Mouse (Mus musculus) MEL (cell line): ENCODE measurements around the gene Arhgef25. TPM values are rescaled to one million over a fixed set of nuclear protein-coding genes. Genes with fewer than 3 reads are reported as not detected.

Source experiments
- DNase-seq: peaks from one replicate; pipeline ENCODE4 v3.0.0; 2011; ENCODE audit warnings: low read depth, low spot score
- H3K27ac ChIP-seq: 2 replicates; pipeline ENCODE4 v1.5.1; 2012; ENCODE audit warnings: low read depth, mild to moderate bottlenecking, control low read depth, low read length, moderate library complexity; ENCODE audit not compliant: control insufficient read depth
- H3K27me3 ChIP-seq, 2 experiments: fragments of 150-350 bp in 1 of 2; sonication (generic) in 1 of 2; 2 replicates each; pipeline ENCODE4 v1.6.1; 2012; ENCODE audit warnings: low read length in 2 of 2, mild to moderate bottlenecking in 2 of 2, improper control_type of control experiment in 1 of 2, moderate library complexity in 1 of 2; ENCODE audit not compliant: insufficient read depth in 2 of 2, control insufficient read depth in 1 of 2
- H3K36me3 ChIP-seq, 2 experiments: 2 replicates each; pipeline ENCODE4 v1.6.1; 2012 to 2014; ENCODE audit warnings: low read length in 2 of 2, improper control_type of control experiment in 1 of 2, inconsistent platforms in 1 of 2, mild to moderate bottlenecking in 1 of 2; ENCODE audit not compliant: insufficient read depth in 2 of 2, control insufficient read depth in 1 of 2
- H3K4me1 ChIP-seq, 2 experiments: fragments of 150-350 bp in 1 of 2; sonication (generic) in 1 of 2; 2 replicates each; pipeline ENCODE4 v1.6.1; 2012; ENCODE audit warnings: low read length in 2 of 2, improper control_type of control experiment in 1 of 2, mild to moderate bottlenecking in 1 of 2; ENCODE audit not compliant: insufficient read depth in 2 of 2, control insufficient read depth in 1 of 2
- H3K4me3 ChIP-seq, 2 experiments: fragments of 150-350 bp in 1 of 2; sonication (generic) in 1 of 2; 2 replicates each; pipeline ENCODE4 v1.5.1; 2012; ENCODE audit warnings: low read depth in 2 of 2, low read length in 2 of 2, mild to moderate bottlenecking in 2 of 2, moderate library complexity in 2 of 2, control low read depth in 1 of 2, improper control_type of control experiment in 1 of 2; ENCODE audit not compliant: control insufficient read depth in 1 of 2, insufficient read depth in 1 of 2
- H3K79me2 ChIP-seq: 2 replicates; pipeline ENCODE4 v1.6.1; 2012; ENCODE audit warnings: mild to moderate bottlenecking, low read length, moderate library complexity; ENCODE audit not compliant: control insufficient read depth, poor library complexity, insufficient read depth
- H3K9ac ChIP-seq: 2 replicates; pipeline ENCODE4 v1.6.1; 2012; ENCODE audit warnings: low read depth, mild to moderate bottlenecking, control low read depth, low read length, moderate library complexity; ENCODE audit not compliant: control insufficient read depth, poor library complexity, severe bottlenecking
- H3K9me3 ChIP-seq: fragments of 150-350 bp; sonication (generic); replicated peaks from 2 replicates; pipeline ENCODE4 v1.6.1; 2012; ENCODE audit warnings: mild to moderate bottlenecking, low read length, improper control_type of control experiment, moderate library complexity; ENCODE audit not compliant: insufficient read depth
- BHLHE40 ChIP-seq: IDR thresholded peaks from 2 replicates; pipeline ENCODE4 v1.6.1; 2012; ENCODE audit warnings: low read depth, mild to moderate bottlenecking, inconsistent platforms, low read length, improper control_type of control experiment, borderline replicate concordance
- CHD1 ChIP-seq: IDR thresholded peaks from 2 replicates; pipeline ENCODE4 v1.6.1; 2012; ENCODE audit warnings: low read depth, mild to moderate bottlenecking, inconsistent platforms, low read length, improper control_type of control experiment
- CTCF ChIP-seq, 3 experiments: IDR thresholded peaks in 2 of 3; conservative IDR thresholded peaks in 1 of 3; 2 replicates each; pipeline ENCODE4 v1.5.1; 2011 to 2012; ENCODE audit warnings: low read length in 3 of 3, low read depth in 2 of 3, mild to moderate bottlenecking in 2 of 3, improper control_type of control experiment in 1 of 3, inconsistent platforms in 1 of 3, mixed read lengths in 1 of 3, moderate library complexity in 1 of 3; ENCODE audit not compliant: control insufficient read depth in 1 of 3, insufficient read depth in 1 of 3, poor library complexity in 1 of 3, severe bottlenecking in 1 of 3
- E2F4 ChIP-seq: IDR thresholded peaks from 2 replicates; pipeline ENCODE4 v1.6.1; 2011; ENCODE audit warnings: low read depth, low read length, improper control_type of control experiment, borderline replicate concordance
- ELF1 ChIP-seq: IDR thresholded peaks from 2 replicates; pipeline ENCODE4 v1.6.1; 2014; ENCODE audit warnings: low read depth, mild to moderate bottlenecking, inconsistent platforms, low read length, improper control_type of control experiment, moderate library complexity
- ETS1 ChIP-seq: IDR thresholded peaks from 2 replicates; pipeline ENCODE4 v1.6.1; 2012; ENCODE audit warnings: low read depth, mild to moderate bottlenecking, inconsistent platforms, low read length, improper control_type of control experiment, moderate library complexity
- GABPA ChIP-seq: IDR thresholded peaks from 2 replicates; pipeline ENCODE4 v1.6.1; 2012; ENCODE audit warnings: low read depth, mild to moderate bottlenecking, inconsistent platforms, low read length, improper control_type of control experiment, moderate library complexity
- HCFC1 ChIP-seq: IDR thresholded peaks from 2 replicates; pipeline ENCODE4 v1.6.1; 2012; ENCODE audit warnings: low read depth, mild to moderate bottlenecking, inconsistent platforms, low read length, improper control_type of control experiment, moderate library complexity
- JUND ChIP-seq: IDR thresholded peaks from 2 replicates; pipeline ENCODE4 v1.6.1; 2011; ENCODE audit warnings: low read depth, mild to moderate bottlenecking, improper control_type of control experiment, low read length
- KAT2A ChIP-seq: conservative IDR thresholded peaks from 2 replicates; pipeline ENCODE4 v1.6.1; 2012; ENCODE audit warnings: low read depth, low read length, improper control_type of control experiment, inconsistent platforms
- MAX ChIP-seq: IDR thresholded peaks from 2 replicates; pipeline ENCODE4 v1.6.1; 2011; ENCODE audit warnings: low read length, improper control_type of control experiment
- MAZ ChIP-seq: IDR thresholded peaks from 2 replicates; pipeline ENCODE4 v1.6.1; 2012; ENCODE audit warnings: low read depth, mild to moderate bottlenecking, inconsistent platforms, low read length, improper control_type of control experiment
- MEF2A ChIP-seq: IDR thresholded peaks from 2 replicates; pipeline ENCODE4 v1.6.1; 2014; ENCODE audit warnings: low read depth, mild to moderate bottlenecking, inconsistent platforms, low read length, improper control_type of control experiment; ENCODE audit not compliant: poor library complexity, insufficient replicate concordance, severe bottlenecking; ENCODE audit errors: extremely low read depth
- MYC ChIP-seq: IDR thresholded peaks from 2 replicates; pipeline ENCODE4 v1.6.1; 2011; ENCODE audit warnings: low read depth, mild to moderate bottlenecking, low read length, improper control_type of control experiment, moderate library complexity
- POLR2A ChIP-seq, 2 experiments: IDR thresholded peaks; 2 replicates each; pipeline ENCODE4 v1.6.1; 2011 to 2012; ENCODE audit warnings: low read length in 2 of 2, mild to moderate bottlenecking in 2 of 2, control low read depth in 1 of 2, improper control_type of control experiment in 1 of 2, low read depth in 1 of 2, moderate library complexity in 1 of 2; ENCODE audit not compliant: control insufficient read depth in 1 of 2, insufficient read depth in 1 of 2, poor library complexity in 1 of 2
- POLR2AphosphoS2 ChIP-seq: IDR thresholded peaks from 2 replicates; pipeline ENCODE4 v1.6.1; 2011; ENCODE audit warnings: low read length, improper control_type of control experiment
- TAL1 ChIP-seq: IDR thresholded peaks from 2 replicates; pipeline ENCODE4 v1.6.1; 2012; ENCODE audit warnings: mild to moderate bottlenecking, inconsistent platforms, low read length, moderate library complexity, mixed read lengths
- TCF12 ChIP-seq: IDR thresholded peaks from 2 replicates; pipeline ENCODE4 v1.6.1; 2014; ENCODE audit warnings: low read depth, mild to moderate bottlenecking, inconsistent platforms, low read length, improper control_type of control experiment, moderate library complexity
- USF1 ChIP-seq: IDR thresholded peaks from 2 replicates; pipeline ENCODE4 v1.6.1; 2014; ENCODE audit warnings: low read depth, mild to moderate bottlenecking, inconsistent platforms, low read length, improper control_type of control experiment, moderate library complexity
- ZNF384 ChIP-seq: IDR thresholded peaks from 2 replicates; pipeline ENCODE4 v1.6.1; 2012; ENCODE audit warnings: low read depth, mild to moderate bottlenecking, inconsistent platforms, low read length, improper control_type of control experiment
- polyA plus RNA-seq, 2 experiments: library from polyadenylated mRNA; stranded (reverse) in 1 of 2; unstranded in 1 of 2; fragments of >175 nt in 1 of 2; fragments of >200 nt in 1 of 2; gene quantifications; 2 replicates each; pipeline versions ENCODE4 v1.2.1 to v1.2.4; 2012; ENCODE audit warnings: low replicate concordance in 2 of 2, low read depth in 1 of 2; ENCODE audit not compliant: insufficient read length in 2 of 2, insufficient read depth in 1 of 2, missing spikeins in 1 of 2
- total RNA-seq: library from RNA; depleted of rRNA; stranded (reverse); fragments of 300-350 nt; gene quantifications from 2 replicates; pipeline ENCODE4 v1.2.3, GENCODE M21; 2012

Gene Arhgef25
- total and polyA plus RNA-seq, 3 experiments, result 16.9 to 44.6 TPM; not detected in 1

- DNase-seq, result no peak
- TF ChIP-seq MEF2A (no peak), MYC (no peak), POLR2A (IDR thresholded peaks at IDR 0.05; ENCODE audit: control insufficient read depth in 1 of 2, insufficient read depth in 1 of 2, low read depth in 1 of 2, low read length in 2 of 2, poor library complexity in 1 of 2) (no peak), TCF12 (no peak), CHD1 (no peak), POLR2AphosphoS2 (no peak), KAT2A (no peak), TAL1 (no peak), CTCF (IDR thresholded peaks at IDR 0.05 in 2 of 3, conservative IDR thresholded peaks at IDR 0.05 in 1 of 3; ENCODE audit: control insufficient read depth in 1 of 3, insufficient read depth in 1 of 3, low read depth in 2 of 3, low read length in 3 of 3, poor library complexity in 1 of 3, severe bottlenecking in 1 of 3) (no peak), MAX (no peak), E2F4 (no peak), BHLHE40 (no peak), MAZ (no peak), GABPA (no peak), ELF1 (no peak), ZNF384 (no peak), JUND (no peak)
- no peaks in the 10 kb centered on the region for H3K4me1 ChIP-seq
- no peak overlapping the region for H3K27ac ChIP-seq
- H3K79me2 ChIP-seq, result no peaks in the 10 kb centered on the region
- no peak overlapping the region for H3K4me3 ChIP-seq
- no peaks in the 10 kb centered on the region for H3K36me3 ChIP-seq
- no peaks in the 10 kb centered on the region for H3K27me3 ChIP-seq
- H3K9ac ChIP-seq, result no peak overlapping the region
- no peaks in the 10 kb centered on the region for H3K9me3 ChIP-seq
Measured at GRCm38 (mm10) chr10:127150471-127150872, 39.4 kb downstream of the Arhgef25 start.

GRCm38 (mm10) chr10:127147135-127147534 lies 42.7 kb downstream of the Arhgef25 start:
- H3K9me3 ChIP-seq, result no peaks in the 10 kb centered on the region
- H3K79me2 ChIP-seq, result no peaks in the 10 kb centered on the region
- TF ChIP-seq TCF12, result no peak
- TF ChIP-seq HCFC1, result no peak
- TF ChIP-seq BHLHE40, result no peak
- TF ChIP-seq GABPA, result no peak
- no peak for TF ChIP-seq USF1
- no peak for TF ChIP-seq ETS1
- H3K4me1 ChIP-seq, result no peaks in the 10 kb centered on the region
- no peak overlapping the region for H3K4me3 ChIP-seq
- no peaks in the 10 kb centered on the region for H3K36me3 ChIP-seq
- no peak for DNase-seq
- no peak overlapping the region for H3K27ac ChIP-seq
- no peak overlapping the region for H3K9ac ChIP-seq
- no peaks in the 10 kb centered on the region for H3K27me3 ChIP-seq
